Mouse (Mus musculus) kidney, adult 11 months (tissue): Measurements from ENCODE around the gene Olfr488.
"Not testable (repeated sequence)": the region's sequence is repeated elsewhere in the genome, so short reads cannot be mapped to it uniquely, and the experiment has no call there.

ENCODE experiments used
- DNase-seq: peaks from one replicate; pipeline ENCODE4 v3.0.0; 2022

Olfr488 gene

DNA sequence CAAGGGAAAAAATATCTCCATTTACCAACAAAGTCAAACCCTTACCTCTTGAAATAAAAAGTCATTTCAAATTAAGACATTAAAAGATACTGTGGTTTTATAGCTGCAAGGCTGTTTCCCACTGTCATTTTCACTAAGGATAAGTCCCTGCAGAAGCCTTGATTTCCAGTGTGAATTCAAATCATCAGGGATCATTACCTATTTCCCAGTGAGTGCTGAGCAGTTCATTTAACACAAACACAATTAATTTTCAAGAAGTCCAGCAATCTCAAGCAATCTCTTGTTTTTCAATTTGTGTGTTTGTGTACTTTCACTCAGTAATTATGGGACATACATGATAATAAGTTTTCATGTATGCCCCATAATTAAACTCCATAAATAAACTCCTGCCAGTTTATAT lies at the start of gene Olfr488:
Gene Olfr488 (minus strand): TSS at position 101 of the 400 bp plus-strand sequence.
- no peak for DNase-seq

DNA sequence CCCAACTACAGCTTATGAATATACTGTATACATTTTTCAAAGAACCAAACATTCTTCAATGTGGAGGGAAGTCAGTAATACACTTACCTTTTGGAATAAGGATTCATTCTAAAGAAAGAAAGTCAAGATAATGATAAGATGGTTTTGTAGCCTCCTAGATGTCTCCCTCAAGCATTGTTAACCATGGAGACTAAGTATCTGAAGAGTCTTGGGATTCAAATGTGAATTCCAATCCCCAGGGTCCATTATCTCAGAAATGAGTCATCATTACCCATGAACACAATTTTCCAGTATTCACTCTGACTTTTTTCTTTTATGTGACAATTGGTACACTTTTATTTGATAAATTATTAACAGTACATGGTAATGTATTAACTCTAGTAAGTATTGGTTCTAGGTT lies 30.7 kb upstream of the Olfr488 start, which contains the start of gene Olfr490:
Gene Olfr490 (minus strand): TSS at position 101 of the 400 bp plus-strand sequence.
- DNase-seq, result no peak

DNA sequence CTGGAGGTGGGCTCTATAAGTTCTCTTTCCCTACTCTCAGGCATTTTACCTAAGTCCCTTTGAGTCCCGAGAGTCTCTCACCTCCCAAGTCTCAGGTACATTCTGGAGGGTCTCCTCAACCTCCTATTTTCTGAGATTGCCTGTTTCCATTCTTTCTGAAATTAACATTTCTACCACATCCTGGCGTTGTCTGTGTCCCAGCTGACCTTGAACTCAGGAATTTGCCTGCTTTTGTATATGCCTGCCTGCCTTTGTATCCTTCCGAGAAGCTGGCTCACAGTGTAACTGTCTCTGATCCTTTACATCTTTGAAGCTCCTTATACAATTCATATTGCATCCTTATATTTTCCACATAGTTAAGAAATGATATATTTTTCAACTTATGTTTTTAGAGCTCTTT lies 24.6 kb downstream of the Olfr488 start:
- no peak for DNase-seq

DNA sequence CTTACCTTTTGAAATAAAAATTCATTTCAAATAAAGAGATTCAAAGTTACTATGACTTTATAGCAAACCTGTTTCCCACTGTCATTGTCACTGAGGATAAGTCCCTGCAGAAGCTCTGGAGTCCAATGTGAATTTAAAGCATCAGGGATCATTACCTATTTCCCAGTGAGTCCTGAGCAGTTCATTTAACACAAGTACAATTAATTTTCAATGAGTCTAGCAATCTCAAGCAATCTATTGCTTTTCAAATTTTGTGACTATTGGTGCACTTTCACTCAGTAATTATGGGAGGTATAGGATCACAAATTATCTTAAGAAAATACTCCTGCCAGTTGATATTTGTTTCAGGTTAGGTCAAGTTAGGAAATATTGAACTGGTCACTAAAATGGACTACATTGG lies 43.6 kb downstream of the Olfr488 start, which contains the start of gene Olfr487:
Gene Olfr487 (minus strand): TSS at position 101 of the 400 bp plus-strand sequence.
- DNase-seq, result not testable (repeated sequence)
